Comparison of ENCODE assay signal across 24 mouse cellular contexts in the genomic region with DNA sequence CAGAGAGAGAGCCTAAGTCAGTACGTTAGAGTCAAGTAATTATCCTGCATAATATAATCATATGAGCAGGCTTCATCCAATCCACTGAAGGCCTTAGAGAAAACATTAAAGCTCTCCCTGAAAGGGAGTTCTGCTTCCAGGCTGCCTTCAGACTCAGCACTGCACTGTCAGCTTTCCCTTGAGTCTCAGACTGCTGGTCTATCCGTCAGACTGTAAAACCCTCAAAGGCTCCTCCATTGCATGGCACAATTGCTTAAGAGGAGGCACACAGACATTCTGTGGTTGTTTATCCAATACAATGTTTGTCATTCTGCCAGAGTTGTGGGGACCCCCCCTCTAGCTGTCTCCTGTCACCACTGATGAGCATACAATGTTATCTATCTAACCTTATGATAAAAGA. TPM values are rescaled to one million over a fixed set of nuclear protein-coding genes. Genes with fewer than 3 reads are reported as not detected.
DNase-seq lines count a peak whose midpoint lies in the region; ATAC-seq and TF ChIP-seq lines count a peak whose summit lies in the region.
"Had no signal": no experiment of that assay in that cellular context is flagged by ENCODE, and none has a peak within 500 bp of the region (broad histone marks: within the 10 kb centered on the region; RNA-seq: fewer than 3 reads in every experiment).

No protein-coding gene starts in this region.

- H3K9me3 ChIP-seq in forebrain, embryonic 10.5 days = no peaks in the 10 kb centered on the region
- H3K9me3 ChIP-seq in forebrain, embryonic 12.5 days = no peaks in the 10 kb centered on the region
- no peaks in the 10 kb centered on the region for H3K9me3 ChIP-seq in heart, postnatal 0 days (replicated peaks; ENCODE audit: control insufficient read depth, low read length)
- no peaks in the 10 kb centered on the region for H3K9me3 ChIP-seq in lung, embryonic 16.5 days (ENCODE audit: control insufficient read depth, low read length)
- no peaks in the 10 kb centered on the region for H3K9me3 ChIP-seq in embryonic facial prominence, embryonic 15.5 days (replicated peaks)
- H3K9me3 ChIP-seq: forebrain, embryonic 13.5 days; hindbrain, embryonic 13.5 days; liver, embryonic 15.5 days; stomach, embryonic 15.5 days had no signal

- no peak overlapping the region for H3K4me2 ChIP-seq in forebrain, embryonic 12.5 days
- no peak overlapping the region for H3K4me2 ChIP-seq in heart, postnatal 0 days (ENCODE audit: low read depth, low read length)
- no peak overlapping the region for H3K4me2 ChIP-seq in lung, embryonic 16.5 days (ENCODE audit: low read depth, low read length)
- H3K4me2 ChIP-seq in embryonic facial prominence, embryonic 15.5 days (replicated peaks) = no peak overlapping the region
- H3K4me2 ChIP-seq: forebrain, embryonic 13.5 days; hindbrain, embryonic 13.5 days; liver, embryonic 15.5 days; stomach, embryonic 15.5 days had no signal

- TF ChIP-seq CTCF in heart, postnatal 0 days (IDR thresholded peaks at IDR 0.05; ENCODE audit: low read depth) = no peak

- TF ChIP-seq EP300 in heart, postnatal 0 days (IDR thresholded peaks at IDR 0.05; ENCODE audit: low read depth) = no peak

- DNase-seq in forebrain, embryonic 10.5 days (ENCODE audit: extremely low spot score, low spot score) = no peak
- no peak for DNase-seq in heart, postnatal 0 days (ENCODE audit: low spot score)
- DNase-seq in heart, adult 11 months = no peak
- no peak for DNase-seq in lung, postnatal 25 days (ENCODE audit: low spot score)
- DNase-seq in spleen, postnatal 36 days (ENCODE audit: low spot score in 2 of 2) = no peak
- DNase-seq: adrenal gland, postnatal 10 days; cerebellum, adult 11 months; cerebellum, postnatal 14 days; gastrocnemius, postnatal 25 days; kidney, adult 9 months; layer of hippocampus, postnatal 36 days; right cerebral cortex, postnatal 25 days; thymus, adult 18-20 months; thymus, postnatal 4 days had no signal

- no peak for ATAC-seq in forebrain, embryonic 12.5 days (ENCODE audit: low FRiP score)
- ATAC-seq in heart, postnatal 0 days (ENCODE audit: insufficient read depth, low read depth) = no peak
- peak; percentile 77; the same call in 1 of the 2 replicates for ATAC-seq in lung, embryonic 16.5 days (ENCODE audit: low read depth)
- no peak for ATAC-seq in embryonic facial prominence, embryonic 15.5 days (ENCODE audit: insufficient number of reproducible peaks, low FRiP score, low TSS enrichment, low read depth)
- ATAC-seq: activated CD4-positive, CD25-positive, alpha-beta regulatory T cell, adult 4 months; CD4-positive, CD25-positive, alpha-beta regulatory T cell, adult 4 months; forebrain, embryonic 13.5 days; inflammation-experienced regulatory T-cells, adult 6 months had no signal

- H3K27me3 ChIP-seq in forebrain, embryonic 10.5 days (ENCODE audit: poor library complexity, severe bottlenecking) = no peaks in the 10 kb centered on the region
- H3K27me3 ChIP-seq in forebrain, embryonic 12.5 days = no peaks in the 10 kb centered on the region
- H3K27me3 ChIP-seq in heart, postnatal 0 days (ENCODE audit: control insufficient read depth, insufficient read depth, low read length) = no peaks in the 10 kb centered on the region
- H3K27me3 ChIP-seq in lung, embryonic 16.5 days (ENCODE audit: control insufficient read depth, insufficient read depth, low read depth, low read length) = no peaks in the 10 kb centered on the region
- no peaks in the 10 kb centered on the region for H3K27me3 ChIP-seq in embryonic facial prominence, embryonic 15.5 days
- H3K27me3 ChIP-seq: forebrain, embryonic 13.5 days; hindbrain, embryonic 13.5 days; liver, embryonic 15.5 days; stomach, embryonic 15.5 days had no signal

- H3K27ac ChIP-seq in forebrain, embryonic 10.5 days = peak overlapping the region; percentile 26; the same call in 1 of the 2 replicates
- H3K27ac ChIP-seq in forebrain, embryonic 12.5 days = no peak overlapping the region
- peak overlapping the region; percentile 59 for H3K27ac ChIP-seq in heart, postnatal 0 days (ENCODE audit: low read depth)
- H3K27ac ChIP-seq in lung, embryonic 16.5 days (ENCODE audit: low read length) = 0 out of 2 replicates have a peak overlapping the region, but pooled peaks have one; percentile 47
- H3K27ac ChIP-seq in embryonic facial prominence, embryonic 15.5 days (replicated peaks) = 0 out of 2 replicates have a peak overlapping the region, but pooled peaks have one; percentile 4
- H3K27ac ChIP-seq: forebrain, embryonic 13.5 days; hindbrain, embryonic 13.5 days; liver, embryonic 15.5 days; stomach, embryonic 15.5 days had no signal

- 73% methylated on average over 2 of the region's 2 CpGs for WGBS in forebrain, embryonic 10.5 days
- WGBS in forebrain, embryonic 12.5 days = 52% methylated on average over 2 of the region's 2 CpGs
- 54% methylated on average over 2 of the region's 2 CpGs for WGBS in heart, postnatal 0 days
- 31% methylated on average over 2 of the region's 2 CpGs for WGBS in lung, embryonic 16.5 days
- WGBS in embryonic facial prominence, embryonic 15.5 days = 55% methylated on average over 2 of the region's 2 CpGs

- no peak overlapping the region for H3K4me3 ChIP-seq in forebrain, embryonic 10.5 days
- no peak overlapping the region for H3K4me3 ChIP-seq in forebrain, embryonic 12.5 days (replicated peaks)
- H3K4me3 ChIP-seq in heart, postnatal 0 days (ENCODE audit: low read depth, low read length) = no peak overlapping the region
- no peak overlapping the region for H3K4me3 ChIP-seq in lung, embryonic 16.5 days (ENCODE audit: low read length)
- no peak overlapping the region for H3K4me3 ChIP-seq in embryonic facial prominence, embryonic 15.5 days (replicated peaks)
- H3K4me3 ChIP-seq: forebrain, embryonic 13.5 days; hindbrain, embryonic 13.5 days; liver, embryonic 15.5 days; stomach, embryonic 15.5 days had no signal

- H3K4me1 ChIP-seq in forebrain, embryonic 10.5 days = peaks cover 35% of the 10 kb centered on the region
- peaks cover 18% of the 10 kb centered on the region for H3K4me1 ChIP-seq in forebrain, embryonic 12.5 days
- peaks cover 16% of the 10 kb centered on the region for H3K4me1 ChIP-seq in heart, postnatal 0 days (ENCODE audit: control insufficient read depth, insufficient read depth)
- peaks cover 8% of the 10 kb centered on the region for H3K4me1 ChIP-seq in lung, embryonic 16.5 days (replicated peaks; ENCODE audit: control insufficient read depth, insufficient read depth, low read length)
- H3K4me1 ChIP-seq in embryonic facial prominence, embryonic 15.5 days = peaks cover 16% of the 10 kb centered on the region
- H3K4me1 ChIP-seq: liver, embryonic 15.5 days had no signal

- H3K36me3 ChIP-seq in forebrain, embryonic 10.5 days (replicated peaks) = no peaks in the 10 kb centered on the region
- H3K36me3 ChIP-seq in forebrain, embryonic 12.5 days (replicated peaks) = no peaks in the 10 kb centered on the region
- no peaks in the 10 kb centered on the region for H3K36me3 ChIP-seq in heart, postnatal 0 days (replicated peaks; ENCODE audit: control insufficient read depth, insufficient read depth, low read length)
- H3K36me3 ChIP-seq in lung, embryonic 16.5 days (ENCODE audit: control insufficient read depth, insufficient read depth, low read length) = no peaks in the 10 kb centered on the region
- H3K36me3 ChIP-seq in embryonic facial prominence, embryonic 15.5 days = no peaks in the 10 kb centered on the region
- H3K36me3 ChIP-seq: hindbrain, embryonic 13.5 days; liver, embryonic 15.5 days; stomach, embryonic 15.5 days had no signal

- H3K9ac ChIP-seq in forebrain, embryonic 12.5 days = no peak overlapping the region
- no peak overlapping the region for H3K9ac ChIP-seq in heart, postnatal 0 days (replicated peaks; ENCODE audit: low read depth, low read length)
- no peak overlapping the region for H3K9ac ChIP-seq in lung, embryonic 16.5 days (ENCODE audit: low read length)
- no peak overlapping the region for H3K9ac ChIP-seq in embryonic facial prominence, embryonic 15.5 days
- H3K9ac ChIP-seq: forebrain, embryonic 13.5 days; hindbrain, embryonic 13.5 days; liver, embryonic 15.5 days; stomach, embryonic 15.5 days had no signal

RNA-seq across cellular contexts. Expression of a gene that starts 26.5 kb away (rescaled TPM):
- polyA plus RNA-seq in forebrain, embryonic 10.5 days (2016; fragmentation: Nextera tagmentation; extraction: Ambion mirVana) = 4.6 and 4.7 TPM in 2 replicates
- polyA plus RNA-seq in forebrain, embryonic 12.5 days (2016; fragmentation: Nextera tagmentation; extraction: Ambion mirVana) = 5.9 and 6.2 TPM in 2 replicates
- total RNA-seq in heart, postnatal 0 days (2014; rRNA removed; ENCODE audit: low replicate concordance) = 5.6 and 12.8 TPM in 2 replicates
- polyA plus RNA-seq in heart, postnatal 0 days (2015; fragmentation: Nextera tagmentation; extraction: Ambion mirVana) = 1.8 and 2.0 TPM in 2 replicates
- 7.6 and 8.9 TPM in 2 replicates for polyA plus RNA-seq in lung, embryonic 16.5 days (2015; fragmentation: Nextera tagmentation; extraction: Ambion mirVana)
- 11.2 and 11.3 TPM in 2 replicates for polyA plus RNA-seq in embryonic facial prominence, embryonic 15.5 days (2015; fragmentation: Nextera tagmentation; extraction: Ambion mirVana)
- polyA plus RNA-seq: activated CD4-positive, CD25-positive, alpha-beta regulatory T cell, adult 4 months; CD4-positive, CD25-positive, alpha-beta regulatory T cell, adult 4 months; inflammation-experienced regulatory T-cells, adult 6 months had no signal
